In genomic region chr16:8512830-8513229, GRCm38 (mm10) we compare ENCODE assay signal across 8 mouse cellular contexts. TPM values are rescaled to one million over a fixed set of nuclear protein-coding genes. Genes with fewer than 3 reads are reported as not detected.
A peak's percentile ranks its signal among the peaks of the same experiment; 100 is the strongest.
DNase-seq lines count a peak whose midpoint lies in the region; ATAC-seq and TF ChIP-seq lines count a peak whose summit lies in the region.

No protein-coding gene starts in this region.

- no peaks in the 10 kb centered on the region for H3K27me3 ChIP-seq in heart, embryonic 12.5 days (replicated peaks)
- peaks cover 36% of the 10 kb centered on the region for H3K27me3 ChIP-seq in hindbrain, embryonic 10.5 days (ENCODE audit: insufficient read depth, poor library complexity, severe bottlenecking)
- peaks cover 41% of the 10 kb centered on the region for H3K27me3 ChIP-seq in midbrain, embryonic 10.5 days (ENCODE audit: low read depth, poor library complexity, severe bottlenecking)

- no peak for DNase-seq in heart, postnatal 36 days
- DNase-seq in ES-E14 (ENCODE audit: low read depth, low spot score) = no peak
- no peak for DNase-seq in hindbrain, embryonic 10.5 days (ENCODE audit: low spot score)
- no peak for DNase-seq in midbrain, embryonic 10.5 days (ENCODE audit: low spot score)
- no peak for DNase-seq in retina, postnatal 1 day
- DNase-seq in right cerebral cortex, postnatal 25 days = no peak
- DNase-seq in adrenal gland, postnatal 4 days (ENCODE audit: low spot score in 2 of 2) = no peak

- intact Hi-C loops in heart, postnatal 36 days (cut with DNase I) = no loop called here

- 0 out of 2 replicates have a peak, but pooled peaks have one; percentile 0 for ATAC-seq in heart, embryonic 12.5 days (ENCODE audit: insufficient number of reproducible peaks, low FRiP score)

- H3K4me2 ChIP-seq in heart, embryonic 12.5 days = peak overlapping the region; percentile 81

- H3K4me1 ChIP-seq in heart, embryonic 12.5 days (replicated peaks) = peaks cover 22% of the 10 kb centered on the region
- no peaks in the 10 kb centered on the region; a peak in 1 of 4 replicates for H3K4me1 ChIP-seq in ES-E14 (ENCODE audit: control insufficient read depth in 2 of 2, insufficient read depth in 2 of 2, low read length in 2 of 2, poor library complexity in 1 of 2)
- H3K4me1 ChIP-seq in hindbrain, embryonic 10.5 days (replicated peaks) = peaks cover 20% of the 10 kb centered on the region
- peaks cover 16% of the 10 kb centered on the region for H3K4me1 ChIP-seq in midbrain, embryonic 10.5 days

- H3K36me3 ChIP-seq in heart, embryonic 12.5 days = peaks cover 9% of the 10 kb centered on the region; the same call in 1 of the 2 replicates
- H3K36me3 ChIP-seq in ES-E14 (ENCODE audit: control insufficient read depth, insufficient read depth, low read length, poor library complexity, severe bottlenecking) = no peaks in the 10 kb centered on the region
- H3K36me3 ChIP-seq in hindbrain, embryonic 10.5 days = no peaks in the 10 kb centered on the region
- no peaks in the 10 kb centered on the region for H3K36me3 ChIP-seq in midbrain, embryonic 10.5 days

- H3K9ac ChIP-seq in heart, embryonic 12.5 days = no peak overlapping the region
- 0 out of 2 replicates have a peak overlapping the region, but pooled peaks have one; percentile 2 for H3K9ac ChIP-seq in ES-E14 (ENCODE audit: insufficient read depth, low read depth, low read length, poor library complexity, severe bottlenecking)

- in situ Hi-C loops in ES-E14 (cut with MboI; ENCODE audit: low sequenced_read_pairs in 2 of 2, unreplicated experiment in 2 of 2) = no loop called here

- no peaks in the 10 kb centered on the region for H3K9me3 ChIP-seq in heart, embryonic 12.5 days (replicated peaks)
- H3K9me3 ChIP-seq in ES-E14 (ENCODE audit: control insufficient read depth, insufficient read depth, low read depth, low read length) = no peaks in the 10 kb centered on the region
- no peaks in the 10 kb centered on the region for H3K9me3 ChIP-seq in hindbrain, embryonic 10.5 days
- no peaks in the 10 kb centered on the region for H3K9me3 ChIP-seq in midbrain, embryonic 10.5 days (replicated peaks)

- 2% methylated on average over 5 of the region's 5 CpGs for WGBS in heart, embryonic 12.5 days
- 2% methylated on average over 5 of the region's 5 CpGs for WGBS in hindbrain, embryonic 10.5 days
- WGBS in midbrain, embryonic 10.5 days = 6% methylated on average over 5 of the region's 5 CpGs

- H3K4me3 ChIP-seq in heart, embryonic 12.5 days = peak overlapping the region; percentile 58
- peak overlapping the region; percentile 33 to 48 for H3K4me3 ChIP-seq in ES-E14 (ENCODE audit: insufficient read depth in 1 of 2, low read depth in 1 of 2, low read length in 2 of 2, poor library complexity in 1 of 2, severe bottlenecking in 1 of 2)
- peak overlapping the region; percentile 66 for H3K4me3 ChIP-seq in hindbrain, embryonic 10.5 days
- H3K4me3 ChIP-seq in midbrain, embryonic 10.5 days = peak overlapping the region; percentile 66

- no peak overlapping the region for H3K27ac ChIP-seq in heart, embryonic 12.5 days (ENCODE audit: poor library complexity, severe bottlenecking)
- H3K27ac ChIP-seq in ES-E14 (ENCODE audit: insufficient read depth, low read depth, low read length, poor library complexity, severe bottlenecking) = no peak overlapping the region
- H3K27ac ChIP-seq in hindbrain, embryonic 10.5 days = peak overlapping the region; percentile 75
- peak overlapping the region; percentile 78 for H3K27ac ChIP-seq in midbrain, embryonic 10.5 days (replicated peaks)

TF ChIP-seq in ES-E14, 5 proteins besides CTCF, POLR2A, EP300 and RAD21:
- TF ChIP-seq ZNF384 (IDR thresholded peaks at IDR 0.05; ENCODE audit: low read depth, low read length) = no peak
- TF ChIP-seq HCFC1 (IDR thresholded peaks at IDR 0.05; ENCODE audit: borderline replicate concordance, insufficient read depth, low read length) = no peak
- no peak for TF ChIP-seq ZC3H11A (IDR thresholded peaks at IDR 0.05; ENCODE audit: borderline replicate concordance, low read depth, low read length)
- TF ChIP-seq MAFK (IDR thresholded peaks at IDR 0.05; ENCODE audit: insufficient read depth, low read depth, low read length) = no peak
- TF ChIP-seq CHD2 (IDR thresholded peaks at IDR 0.05; ENCODE audit: low read depth, low read length) = no peak

RNA-seq across cellular contexts. Expression of gene Abat, which starts 0.4 kb away (rescaled TPM):
- polyA plus RNA-seq in heart, embryonic 12.5 days (2016; fragmentation: Nextera tagmentation; extraction: Ambion mirVana) = 50.7 and 54.9 TPM in 2 replicates
- total RNA-seq in heart, postnatal 36 days (2021) = 1 to 10 TPM; 3.9 to 4.7 TPM
- 2.3 and 4.3 TPM in 2 replicates for total RNA-seq in ES-E14 (2012; rRNA removed)
- 22.7 and 27.2 TPM in 2 replicates for polyA plus RNA-seq in hindbrain, embryonic 10.5 days (2016; fragmentation: Nextera tagmentation; extraction: Ambion mirVana)
- polyA plus RNA-seq in midbrain, embryonic 10.5 days (2016; fragmentation: Nextera tagmentation; extraction: Ambion mirVana) = 16.4 and 23.4 TPM in 2 replicates
- 10 to 100 TPM; 41.8 TPM for total RNA-seq in adrenal gland, postnatal 4 days (2021)

RNA-seq across cellular contexts. Expression of gene Mettl22, which starts 42.2 kb away (rescaled TPM):
- 35.2 and 35.6 TPM in 2 replicates for polyA plus RNA-seq in heart, embryonic 12.5 days (2016; fragmentation: Nextera tagmentation; extraction: Ambion mirVana)
- total RNA-seq in heart, postnatal 36 days (2021) = 10 to 100 TPM; 30.5 to 33.8 TPM
- total RNA-seq in ES-E14 (2012; rRNA removed) = 15.5 and 21.6 TPM in 2 replicates
- 24.0 and 26.0 TPM in 2 replicates for polyA plus RNA-seq in hindbrain, embryonic 10.5 days (2016; fragmentation: Nextera tagmentation; extraction: Ambion mirVana)
- polyA plus RNA-seq in midbrain, embryonic 10.5 days (2016; fragmentation: Nextera tagmentation; extraction: Ambion mirVana) = 23.6 and 25.7 TPM in 2 replicates
- total RNA-seq in adrenal gland, postnatal 4 days (2021) = 10 to 100 TPM; 28.6 to 31.2 TPM

Comparison
In these comparisons a context has a peak if more than half of its experiments do, and no peak if none do; other contexts are left out.
1. H3K27ac ChIP-seq: peak in hindbrain, embryonic 10.5 days (single experiment) and midbrain, embryonic 10.5 days (single experiment); none in heart, embryonic 12.5 days (single experiment) and ES-E14 (single experiment).
2. Peak in every context shown above with its lines, with median percentiles within 50 percentile points of each other: H3K4me3 ChIP-seq.